Mouse (Mus musculus) thymus, adult 2 months (tissue): ENCODE measurements around the gene Dchs1.

Source experiments
- CTCF ChIP-seq: fragments of 200-500 bp; IDR thresholded peaks from 2 replicates; pipeline ENCODE4 v1.5.1; 2012; ENCODE audit warnings: mild to moderate bottlenecking, control low read depth, low read length, moderate library complexity, borderline replicate concordance; ENCODE audit not compliant: control insufficient read depth, poor library complexity, insufficient read depth; ENCODE audit errors: extremely low read depth
- POLR2A ChIP-seq: fragments of 200-500 bp; IDR thresholded peaks from 2 replicates; pipeline ENCODE4 v1.6.1; 2012; ENCODE audit warnings: mild to moderate bottlenecking, low read length, control low read depth, moderate library complexity; ENCODE audit not compliant: control insufficient read depth, poor library complexity, insufficient read depth; ENCODE audit errors: extremely low read depth

DNA sequence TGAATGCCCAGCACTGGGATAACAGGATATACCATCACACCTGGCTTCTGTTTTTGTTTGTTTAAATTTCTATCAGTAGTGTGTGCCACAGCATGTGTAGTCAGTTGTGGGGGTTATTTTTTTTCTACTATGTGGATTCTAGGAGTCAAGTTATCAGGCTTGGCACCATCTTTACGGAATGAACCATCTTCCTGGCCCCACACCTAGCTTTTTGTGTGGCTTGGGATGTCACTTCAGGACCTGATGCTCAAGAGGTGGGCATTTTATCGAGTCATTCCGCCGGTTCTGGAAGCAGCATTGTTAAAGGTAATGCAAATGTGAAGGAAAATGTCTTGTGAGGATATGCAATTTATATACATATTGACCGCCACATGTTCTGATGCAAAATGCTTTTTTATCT is 18.7 kb upstream of the Dchs1 start:
- TF ChIP-seq CTCF (no peak), POLR2A (no peak)
